Mouse (Mus musculus) left cerebral cortex, postnatal 10 days (tissue): ENCODE measurements around the gene Vegfb. TPM values are rescaled to one million over a fixed set of nuclear protein-coding genes. Genes with fewer than 3 reads are reported as not detected.
"Not testable (repeated sequence)": the region's sequence is repeated elsewhere in the genome, so short reads cannot be mapped to it uniquely, and the experiment has no call there.

Experiments used
- DNase-seq, 2 experiments: peaks; one replicate each; pipeline ENCODE4 v3.0.0; 2021 to 2022; ENCODE audit warnings: low spot score in 2 of 2, mixed read lengths in 1 of 2; ENCODE audit errors: extremely low spot score in 1 of 2
- intact Hi-C: fragments of 180-260 bp; cut with DNase I; formaldehyde crosslinking; loops from one replicate; pipeline ENCODE4 v1.15.1; 2025
- total RNA-seq, 2 experiments: library from RNA; stranded (reverse); gene quantifications; 2 replicates each; pipeline ENCODE4 v1.2.3; 2021

Vegfb gene
- total RNA-seq, 2 experiments from 2014 or later, result 72.6 to 72.8 TPM

DNA sequence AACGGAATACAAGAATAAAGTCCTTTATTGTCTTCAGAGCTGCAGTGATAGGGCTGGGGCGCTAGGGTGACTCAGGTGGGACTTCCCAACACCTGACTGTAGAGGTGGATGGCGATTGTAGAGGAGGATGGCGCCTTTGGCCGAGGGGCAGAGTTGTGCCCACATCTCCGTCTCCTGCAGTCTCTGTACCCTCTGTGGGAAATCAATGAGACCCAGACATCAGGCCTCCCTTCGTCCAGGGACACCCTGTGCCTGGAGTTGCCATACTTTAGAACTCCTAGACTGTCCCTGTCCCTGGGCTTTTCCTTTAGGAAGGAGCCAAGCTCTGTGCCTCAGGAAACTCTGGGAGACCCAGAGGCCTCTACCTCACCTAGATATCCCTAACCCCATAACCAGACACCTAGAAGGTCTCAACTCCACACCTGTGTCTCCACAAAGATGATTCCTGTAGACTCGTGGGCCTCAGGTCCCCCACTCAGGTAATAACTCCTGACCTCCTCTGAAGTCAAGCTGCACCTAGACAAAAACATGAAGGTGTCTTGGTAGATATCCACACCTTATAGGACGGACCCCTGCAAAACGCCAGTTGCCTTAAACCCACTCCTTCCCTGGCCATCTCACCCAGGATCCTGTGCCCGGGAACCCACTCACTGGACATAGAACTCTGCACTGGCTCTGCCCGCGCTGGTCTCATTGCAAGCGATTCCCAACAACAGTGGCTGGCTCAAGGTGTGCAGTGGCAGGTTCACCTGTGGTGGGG, 5.7 kb upstream of the Vegfb start:
- DNase-seq, result no peak
- intact Hi-C loops, result no loop called here

GRCm38 (mm10) chr19:6992011-6992858, 4.8 kb upstream of the Vegfb start, which contains the start of gene Dnajc4:
Dnajc4 (minus strand) TSS chr19:6992572.
- intact Hi-C loops, result no loop called here

DNA sequence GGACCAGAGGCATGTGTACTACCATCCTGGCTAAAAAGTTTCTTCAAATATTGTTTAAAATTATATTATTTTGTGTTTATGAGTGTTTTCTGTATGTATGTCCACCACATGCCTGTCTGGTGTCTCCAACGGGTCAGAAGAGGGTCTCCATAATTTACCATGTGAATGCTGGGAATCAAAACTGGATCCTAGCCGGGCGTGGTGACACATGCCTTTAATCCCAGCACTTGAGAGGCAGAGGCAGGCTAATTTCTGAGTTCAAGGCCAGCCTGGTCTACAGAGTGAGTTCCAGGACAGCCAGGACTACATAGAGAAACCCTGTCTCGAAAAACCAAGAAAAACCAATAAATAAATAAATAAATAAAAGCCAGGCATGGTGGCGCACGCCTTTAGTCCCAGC, 3.7 kb upstream of the Vegfb start:
- intact Hi-C loops, DNase-seq: not testable (repeated sequence)

More at GRCm38 (mm10) chr19:6992011-6992858, 4.8 kb upstream of the Vegfb start, which contains the start of gene Dnajc4:
- peak; percentile 94 to 99 for DNase-seq

- intact Hi-C loops, result no loop called here
Measured at GRCm38 (mm10) chr19:6990712-6991111, 3.3 kb upstream of the Vegfb start.

DNA sequence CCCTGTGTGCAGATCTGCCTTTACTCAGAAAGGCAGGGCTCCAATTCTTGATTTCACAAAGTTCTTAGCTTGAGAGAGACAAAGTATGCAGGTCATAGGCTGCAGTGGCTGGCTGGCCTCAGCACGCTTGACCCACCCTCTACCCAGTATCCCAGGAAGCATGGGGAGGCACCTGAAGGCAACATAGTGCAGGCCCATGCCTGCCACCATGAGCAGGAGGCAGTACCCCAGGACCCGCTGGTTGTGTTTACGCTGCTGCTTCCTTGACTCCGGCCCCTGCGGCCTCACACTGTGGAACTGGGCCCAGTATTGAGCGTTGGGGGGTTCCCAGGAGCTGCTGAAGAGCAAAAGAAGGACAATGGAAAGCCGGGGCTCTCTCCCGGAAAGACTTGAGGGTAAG, 1.8 kb upstream of the Vegfb start:
- intact Hi-C loops, result no loop called here

More at GRCm38 (mm10) chr19:6990712-6991111, 3.3 kb upstream of the Vegfb start:
- peak in 1 of 2 experiments; percentile 14 for DNase-seq

GRCm38 (mm10) chr19:6987904-6988285, 444 bp upstream of the Vegfb start:
- intact Hi-C loops, result no loop called here
- DNase-seq, result peak in 1 of 2 experiments; percentile 31

More for the DNA sequence above, 1.8 kb upstream of the Vegfb start:
- peak in 1 of 2 experiments; percentile 23 for DNase-seq

DNA sequence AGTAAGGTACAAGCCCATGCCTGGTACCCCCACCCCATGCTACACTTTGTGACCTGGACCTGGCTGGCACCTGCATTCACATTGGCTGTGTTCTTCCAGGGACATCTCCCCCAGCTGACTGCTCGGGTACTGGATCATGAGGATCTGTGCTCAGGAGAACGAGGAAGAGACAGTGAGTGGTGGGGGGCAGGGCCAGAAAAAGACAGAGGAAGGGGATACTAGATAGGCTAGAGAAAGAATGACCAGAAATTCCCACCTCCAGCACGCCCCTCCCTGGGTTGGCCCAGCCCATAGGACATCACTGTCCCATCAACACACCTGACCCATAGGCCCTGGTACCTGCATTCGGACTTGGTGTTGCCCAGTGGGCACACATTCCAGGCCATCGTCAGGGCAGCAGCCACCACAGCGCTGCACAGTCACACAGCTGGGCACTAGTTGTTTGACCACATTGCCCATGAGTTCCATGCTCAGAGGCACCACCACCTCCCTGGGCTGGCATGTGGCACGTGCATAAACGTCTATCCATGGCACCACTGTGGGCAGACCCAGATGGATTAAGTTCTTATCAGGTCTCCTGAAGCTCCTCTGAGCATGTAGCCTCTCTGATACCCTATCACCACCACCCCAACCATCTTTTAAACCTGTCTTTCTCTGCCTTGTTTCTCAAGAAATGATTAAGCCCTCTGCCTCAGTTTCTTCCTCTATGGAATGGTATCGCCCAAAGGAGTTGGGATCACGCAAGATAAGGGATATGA, 1.3 kb downstream of the Vegfb start:
- intact Hi-C loops, result no loop called here
- DNase-seq, result peak in 1 of 2 experiments; percentile 30

DNA sequence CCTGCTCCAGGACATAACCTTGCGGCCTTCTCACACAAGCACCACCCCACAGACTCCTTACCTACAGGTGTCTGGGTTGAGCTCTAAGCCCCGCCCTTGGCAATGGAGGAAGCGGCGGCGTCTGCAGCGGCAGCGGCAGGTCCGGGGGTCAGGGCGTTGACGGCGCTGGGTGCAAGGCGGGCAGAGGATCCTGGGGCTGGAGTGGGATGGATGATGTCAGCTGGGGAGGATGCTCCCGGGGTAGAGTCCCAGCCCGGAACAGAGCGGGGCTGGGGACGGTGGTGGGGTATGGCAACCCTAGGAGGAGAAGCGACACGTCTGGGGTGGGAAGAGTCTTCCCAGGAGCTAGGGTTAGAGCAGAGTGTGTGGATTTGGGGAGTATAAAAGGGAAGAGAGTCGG, 2.2 kb downstream of the Vegfb start:
- DNase-seq, result peak in 1 of 2 experiments; percentile 40
- intact Hi-C loops, result no loop called here

DNA sequence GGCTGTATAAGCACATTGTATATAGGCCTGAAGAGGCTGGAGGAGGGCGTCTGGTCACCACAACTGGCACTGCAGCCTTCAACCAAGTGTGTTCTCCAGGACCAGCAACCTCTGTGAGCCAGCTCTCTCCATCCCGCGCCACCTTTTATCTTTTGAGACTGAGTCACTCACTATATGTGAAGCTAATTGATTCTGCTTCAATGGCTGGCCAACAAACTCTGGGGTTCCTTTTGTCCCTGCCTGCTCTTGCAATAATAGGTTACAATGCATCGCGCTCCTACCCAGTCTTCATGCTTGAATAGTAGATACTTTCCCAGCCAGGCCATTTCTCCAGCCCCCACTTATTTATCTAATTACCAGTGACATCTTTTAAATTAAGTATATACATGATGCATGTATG, 3.8 kb downstream of the Vegfb start:
- intact Hi-C loops, result no loop called here
- peak in 1 of 2 experiments; percentile 9 for DNase-seq

GRCm38 (mm10) chr19:6981465-6981864, 6.0 kb downstream of the Vegfb start:
- intact Hi-C loops, result no loop called here
- no peak for DNase-seq

GRCm38 (mm10) chr19:6980381-6981093, 6.9 kb downstream of the Vegfb start, which contains the start of gene Fkbp2:
Fkbp2 (minus strand) TSS chr19:6980501.
- intact Hi-C loops, result no loop called here
- peak; percentile 98 to 100 for DNase-seq

DNA sequence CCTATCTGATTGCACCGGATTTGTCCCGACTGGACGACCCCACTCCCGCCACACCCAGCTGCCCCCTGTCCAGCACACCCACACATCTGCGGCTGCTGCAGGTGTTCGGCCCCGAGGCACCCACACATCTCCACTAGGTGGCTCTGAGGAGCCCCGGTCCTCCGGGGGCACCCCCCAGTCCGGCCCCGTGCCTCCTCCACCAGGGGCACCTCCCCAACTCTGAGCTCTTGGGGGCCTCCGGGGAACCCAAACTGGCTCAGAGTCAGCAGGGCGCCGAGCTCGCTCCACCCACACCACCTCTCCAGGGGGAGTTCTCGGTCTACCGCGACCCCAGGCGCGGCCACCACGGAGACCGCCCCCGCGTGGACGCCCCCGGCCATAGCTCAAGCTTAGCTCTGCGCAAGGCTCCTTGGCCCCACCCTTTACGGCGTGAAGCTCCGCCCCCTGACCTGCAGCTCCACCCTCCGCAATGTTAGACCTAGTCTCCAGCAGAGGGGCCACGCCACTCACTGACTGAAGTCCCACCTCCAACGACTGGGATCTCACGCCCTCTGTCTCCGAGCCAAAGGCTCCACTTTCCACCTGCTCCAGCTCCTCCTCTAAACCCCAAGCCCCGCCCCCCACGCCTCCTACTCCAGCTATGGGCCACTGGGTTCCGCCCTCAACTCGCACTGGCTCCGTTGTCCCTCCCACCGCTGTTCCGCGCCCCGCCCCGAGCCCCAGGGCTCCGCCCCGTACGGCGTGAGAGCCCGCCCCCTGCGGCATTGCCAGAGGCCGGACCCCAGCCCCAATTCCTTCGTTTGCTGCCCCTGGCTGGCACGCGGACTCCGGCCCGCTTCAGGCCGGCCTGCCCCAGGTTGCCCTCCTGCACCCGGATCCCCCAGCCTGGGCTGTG, 7.7 kb downstream of the Vegfb start:
- peak; percentile 99 to 100 for DNase-seq
- intact Hi-C loops, result loop anchor here (5.0 kb wide), 1 partner anchor 37 kb away; the partner anchor contains the start of genes Bad and Gpr137

DNA sequence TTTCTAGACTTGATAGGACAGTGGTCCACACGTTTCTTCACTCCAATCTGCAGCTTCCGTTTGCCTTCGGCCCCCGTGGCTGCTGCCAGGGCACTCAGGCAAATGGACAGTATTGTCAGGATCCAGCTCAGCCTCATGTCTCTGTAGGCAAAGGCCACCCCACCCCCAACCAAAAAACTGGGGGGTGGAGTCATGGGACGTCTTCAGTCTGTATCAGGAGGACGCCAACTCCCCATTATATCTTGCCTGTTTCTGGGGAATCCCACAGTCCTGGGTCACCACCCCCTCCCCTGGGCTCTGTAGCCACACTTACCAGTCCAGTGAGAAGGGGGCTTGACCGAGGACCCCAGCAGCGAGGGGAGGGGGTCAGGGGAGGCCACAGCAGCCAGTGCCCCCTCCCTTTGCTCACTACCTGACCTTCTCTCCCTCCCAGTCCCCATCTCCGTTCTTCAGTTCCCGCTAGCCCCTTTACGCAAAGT, 8.4 kb downstream of the Vegfb start:
- intact Hi-C loops, result loop anchor here (5.0 kb wide), 1 partner anchor 37 kb away; the partner anchor contains the start of genes Bad and Gpr137
- DNase-seq, result peak; percentile 44 to 66

DNA sequence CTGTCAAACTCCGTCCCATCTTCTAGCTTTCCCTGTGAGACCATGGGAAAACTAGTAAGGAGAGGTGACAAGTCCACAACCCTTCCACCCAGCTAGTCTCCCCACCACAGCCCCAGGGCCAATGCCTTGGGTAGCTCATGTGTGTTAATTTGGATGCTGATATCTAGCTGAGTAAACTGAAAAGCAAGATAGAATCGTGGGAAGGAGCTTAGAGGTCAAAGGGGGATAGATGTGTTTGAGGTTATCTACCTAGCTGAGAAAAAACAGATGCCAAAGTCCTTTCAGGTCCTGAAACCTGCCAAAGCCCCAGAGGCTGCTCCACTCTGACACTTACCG, 8.8 kb downstream of the Vegfb start:
- DNase-seq, result no peak
- intact Hi-C loops, result loop anchor here (5.0 kb wide), 1 partner anchor 36 kb away; the partner anchor contains the start of genes Bad and Gpr137

GRCm38 (mm10) chr19:6977759-6978638, 9.5 kb downstream of the Vegfb start:
- no peak for DNase-seq
- intact Hi-C loops, result loop anchor here (5.0 kb wide), 1 partner anchor 36 kb away; the partner anchor contains the start of genes Bad and Gpr137
